Mouse (Mus musculus) E14TG2a.4 (cell line): Measurements from ENCODE around the gene Gfer.

Experiments
- H3K27me3 ChIP-seq: 2 replicates; pipeline ENCODE4 v1.6.1; 2014; ENCODE audit warnings: low read length, control low read depth; ENCODE audit not compliant: insufficient read depth
- H3K36me3 ChIP-seq: 2 replicates; pipeline ENCODE4 v1.6.1; 2014; ENCODE audit warnings: low read length, control low read depth; ENCODE audit not compliant: insufficient read depth
- H3K4me1 ChIP-seq: replicated peaks from 2 replicates; pipeline ENCODE4 v1.6.1; 2014; ENCODE audit warnings: low read depth, low read length, control low read depth
- H3K4me3 ChIP-seq: replicated peaks from 2 replicates; pipeline ENCODE4 v1.5.1; 2014; ENCODE audit warnings: mild to moderate bottlenecking, low read length
- H3K9me3 ChIP-seq: 2 replicates; pipeline ENCODE4 v1.6.1; 2014; ENCODE audit warnings: low read length, control low read depth
- CTCF ChIP-seq: conservative IDR thresholded peaks from 2 replicates; pipeline ENCODE4 v1.5.1; 2014; ENCODE audit warnings: low read length
- NANOG ChIP-seq: IDR thresholded peaks from 2 replicates; pipeline ENCODE4 v1.6.1; 2014; ENCODE audit warnings: borderline replicate concordance, low read length, mixed read lengths
- POU5F1 ChIP-seq: IDR thresholded peaks from 2 replicates; pipeline ENCODE4 v1.6.1; 2014; ENCODE audit warnings: low read length, borderline replicate concordance

The Gfer gene

GRCm38 (mm10) chr17:24699473-24699872, 3.5 kb upstream of the Gfer start:
- H3K4me3 ChIP-seq: no peak overlapping the region
- H3K4me1 ChIP-seq: peaks cover 55% of the 10 kb centered on the region
- H3K27me3 ChIP-seq: no peaks in the 10 kb centered on the region
- peaks cover 59% of the 10 kb centered on the region for H3K36me3 ChIP-seq
- H3K9me3 ChIP-seq: no peaks in the 10 kb centered on the region
- TF ChIP-seq CTCF (no peak), NANOG (no peak), POU5F1 (no peak)

GRCm38 (mm10) chr17:24698715-24699114, 2.8 kb upstream of the Gfer start:
- H3K4me1 ChIP-seq: peaks cover 57% of the 10 kb centered on the region
- H3K4me3 ChIP-seq: peak overlapping the region; percentile 50
- no peak for TF ChIP-seq NANOG
- no peak for TF ChIP-seq POU5F1
- TF ChIP-seq CTCF: no peak
- H3K9me3 ChIP-seq: no peaks in the 10 kb centered on the region
- no peaks in the 10 kb centered on the region for H3K27me3 ChIP-seq
- peaks cover 57% of the 10 kb centered on the region for H3K36me3 ChIP-seq

- Histone ChIP-seq H3K27me3 (no peaks in the 10 kb centered on the region), H3K4me1 (peaks cover 60% of the 10 kb centered on the region), H3K4me3 (peak overlapping the region; percentile 50), H3K36me3 (peaks cover 57% of the 10 kb centered on the region), H3K9me3 (no peaks in the 10 kb centered on the region)
- TF ChIP-seq NANOG: no peak
- TF ChIP-seq POU5F1: no peak
- no peak for TF ChIP-seq CTCF
These were observed 2.0 kb upstream of the Gfer start for GRCm38 (mm10) chr17:24697985-24698384.

DNA sequence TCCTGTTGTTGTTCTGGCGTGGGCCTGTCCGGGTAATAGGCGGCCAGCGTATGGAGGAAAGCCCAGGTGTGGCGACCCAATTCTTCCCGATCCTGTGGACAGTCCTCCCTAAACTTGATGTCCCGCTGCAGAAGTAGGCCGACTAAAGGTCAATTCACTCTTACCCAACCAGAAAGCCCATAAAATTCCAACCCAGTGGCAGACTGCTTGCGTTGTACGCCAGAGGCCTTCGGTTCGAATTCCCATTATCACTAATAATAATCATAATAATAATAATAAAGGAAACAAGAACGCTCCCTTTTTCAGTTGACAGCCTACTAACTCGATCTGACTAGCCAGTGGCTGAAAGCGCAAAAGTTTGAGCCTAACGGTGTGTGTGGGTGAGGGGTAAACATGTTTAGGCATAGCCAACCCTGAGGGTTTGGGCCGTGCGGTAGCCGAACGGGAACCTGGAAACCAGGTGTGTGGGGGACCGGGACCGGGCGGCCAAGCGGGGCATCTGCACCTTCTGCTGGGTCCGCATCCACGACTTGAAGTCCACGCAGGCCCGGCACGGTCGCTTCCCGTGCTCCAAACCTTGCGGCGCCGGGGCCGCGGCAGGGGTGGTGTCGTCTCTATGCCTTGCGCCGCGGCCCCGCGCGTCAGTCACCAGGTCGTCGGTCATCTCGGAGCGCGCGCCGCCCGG, 488 bp downstream of the Gfer start:
- TF ChIP-seq CTCF (no peak), NANOG (no peak), POU5F1 (no peak)
- peaks cover 8% of the 10 kb centered on the region for H3K27me3 ChIP-seq
- peaks cover 43% of the 10 kb centered on the region for H3K36me3 ChIP-seq
- peaks cover 66% of the 10 kb centered on the region for H3K4me1 ChIP-seq
- peak overlapping the region; percentile 95 for H3K4me3 ChIP-seq
- H3K9me3 ChIP-seq: no peaks in the 10 kb centered on the region

GRCm38 (mm10) chr17:24692385-24692784, 3.6 kb downstream of the Gfer start:
- Histone ChIP-seq H3K4me1 (peaks cover 62% of the 10 kb centered on the region), H3K36me3 (peaks cover 26% of the 10 kb centered on the region), H3K27me3 (peaks cover 38% of the 10 kb centered on the region), H3K4me3 (no peak overlapping the region), H3K9me3 (no peaks in the 10 kb centered on the region)
- TF ChIP-seq POU5F1 (no peak), NANOG (no peak), CTCF (no peak)

- Histone ChIP-seq H3K9me3 (no peaks in the 10 kb centered on the region), H3K27me3 (peaks cover 40% of the 10 kb centered on the region), H3K36me3 (peaks cover 22% of the 10 kb centered on the region), H3K4me3 (peak within 1 kb of the TSS; percentile 87), H3K4me1 (peaks cover 67% of the 10 kb centered on the region)
- TF ChIP-seq CTCF (no peak), POU5F1 (no peak), NANOG (no peak)
These were observed 6.5 kb downstream of the Gfer start, which contains the start of gene Syngr3 for GRCm38 (mm10) chr17:24689251-24690081. Syngr3 (minus strand) TSS chr17:24689955.

- no peaks in the 10 kb centered on the region for H3K9me3 ChIP-seq
- TF ChIP-seq NANOG: no peak
- TF ChIP-seq CTCF: no peak
- no peak for TF ChIP-seq POU5F1
- H3K4me3 ChIP-seq: peak overlapping the region; percentile 69
- peaks cover 53% of the 10 kb centered on the region for H3K4me1 ChIP-seq
- peaks cover 8% of the 10 kb centered on the region for H3K36me3 ChIP-seq
- peaks cover 40% of the 10 kb centered on the region for H3K27me3 ChIP-seq
These were observed 8.4 kb downstream of the Gfer start for GRCm38 (mm10) chr17:24687599-24687998.

- no peak for TF ChIP-seq NANOG
- TF ChIP-seq POU5F1: no peak
- TF ChIP-seq CTCF: no peak
- Histone ChIP-seq H3K27me3 (peaks cover 40% of the 10 kb centered on the region), H3K4me1 (peaks cover 49% of the 10 kb centered on the region), H3K36me3 (peaks cover 7% of the 10 kb centered on the region), H3K9me3 (no peaks in the 10 kb centered on the region), H3K4me3 (peak overlapping the region; percentile 69)
These were observed 8.8 kb downstream of the Gfer start for GRCm38 (mm10) chr17:24687146-24687595.
